Mouse (Mus musculus) embryonic fibroblast, embryonic 13.5 days (primary cell): Measurements from ENCODE around the gene Tnni1.

Source experiments
- CTCF ChIP-seq: IDR thresholded peaks from 2 replicates; pipeline ENCODE4 v1.5.1; 2011; ENCODE audit warnings: mild to moderate bottlenecking, control low read depth, low read length, moderate library complexity, borderline replicate concordance; ENCODE audit not compliant: insufficient read depth
- POLR2A ChIP-seq: IDR thresholded peaks from 2 replicates; pipeline ENCODE4 v1.6.1; 2011; ENCODE audit warnings: low read depth, mild to moderate bottlenecking, control low read depth, low read length, moderate library complexity

DNA sequence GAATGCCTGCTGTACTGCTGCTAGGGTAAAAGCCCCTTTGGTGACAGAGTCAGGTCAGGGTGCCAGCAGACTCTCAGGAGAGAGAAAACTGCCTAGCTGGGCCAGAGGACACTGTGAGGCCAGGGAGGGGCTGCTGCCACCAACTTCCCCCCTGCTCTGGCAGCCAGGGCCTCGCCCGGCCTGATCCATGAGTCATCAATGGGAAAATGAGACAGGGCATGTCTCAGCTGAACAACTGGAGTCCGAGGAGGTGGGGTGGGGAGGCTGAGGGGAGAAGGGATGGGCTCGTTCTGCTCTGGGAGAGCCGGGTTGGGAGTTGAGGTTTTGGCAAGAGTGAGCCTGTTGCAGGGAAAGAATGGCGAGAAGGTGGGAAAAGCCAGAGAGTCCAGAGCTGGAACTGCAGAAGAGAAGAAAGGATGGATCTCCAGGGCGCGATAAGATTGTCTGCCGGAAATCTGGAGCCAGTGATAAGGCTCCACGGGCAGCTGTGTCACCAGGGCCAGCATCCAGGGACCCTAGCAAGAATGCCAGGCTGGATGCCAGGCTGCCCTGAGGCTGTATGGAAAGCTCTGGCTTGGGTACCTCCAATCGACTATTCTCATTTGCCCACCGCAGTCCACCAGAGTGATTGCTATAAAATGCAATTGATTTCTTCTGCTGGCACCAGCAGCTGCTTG is 8.2 kb upstream of the Tnni1 start:
- TF ChIP-seq CTCF (no peak), POLR2A (peak; percentile 35)
